Mouse (Mus musculus) frontal cortex, postnatal 10 days (tissue): Measurements from ENCODE around the gene Naxd.

Experiments used
- DNase-seq, 2 experiments: peaks; one replicate each; pipeline ENCODE4 v3.0.0; 2022; ENCODE audit warnings: low spot score in 2 of 2, mixed read lengths in 1 of 2

The Naxd gene

DNA sequence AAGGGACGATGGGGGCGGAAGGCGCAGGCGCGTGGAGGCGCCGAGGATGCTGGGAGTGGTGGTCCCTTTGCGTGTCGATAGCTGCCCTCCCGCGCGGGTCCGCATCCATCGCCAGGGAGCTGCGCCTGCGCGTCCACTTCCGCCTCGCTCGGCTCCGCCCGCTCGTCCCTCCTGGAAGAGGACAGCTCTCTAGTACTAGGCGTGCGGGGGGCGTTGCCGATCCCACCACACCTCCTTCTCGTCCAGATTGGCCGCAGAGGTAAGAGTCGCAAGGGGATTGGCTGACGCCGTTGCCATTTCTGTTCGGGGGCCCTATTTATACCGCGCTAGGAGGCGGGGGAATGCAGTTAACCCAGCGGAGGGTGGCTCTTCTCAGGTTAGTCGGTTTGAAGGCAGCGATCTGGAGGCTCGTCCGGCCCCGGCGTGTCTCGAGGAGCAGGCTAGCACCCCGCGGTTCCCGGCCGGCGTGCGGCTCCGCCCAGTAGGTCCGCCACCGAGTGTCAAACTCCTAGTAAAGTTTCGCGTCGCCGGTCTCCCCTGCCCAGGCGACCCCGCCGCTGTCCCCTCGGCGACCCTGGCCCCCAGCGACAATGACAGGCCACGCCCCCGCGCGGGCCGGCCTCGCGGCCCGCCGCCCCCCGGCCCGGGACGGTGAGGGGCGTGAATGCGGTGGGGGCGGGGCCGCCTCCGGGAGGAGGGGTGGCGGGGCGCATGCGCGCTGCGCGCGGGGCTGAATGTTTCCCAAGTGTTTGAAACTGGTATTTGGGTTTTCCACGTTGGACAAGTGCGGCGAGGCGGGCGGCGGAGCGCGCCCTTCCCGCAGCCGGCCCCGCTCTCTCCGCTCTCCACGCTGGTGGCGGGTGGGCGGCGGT, 58.6 kb downstream of the Naxd start:
- peak; percentile 100 for DNase-seq

- peak; percentile 37 to 51 for DNase-seq
Measured at GRCm38 (mm10) chr8:11556691-11557423, 59.6 kb downstream of the Naxd start.

- peak in 1 of 2 experiments; percentile 47 for DNase-seq
Measured at GRCm38 (mm10) chr8:11557424-11557767, 60.1 kb downstream of the Naxd start.

DNA sequence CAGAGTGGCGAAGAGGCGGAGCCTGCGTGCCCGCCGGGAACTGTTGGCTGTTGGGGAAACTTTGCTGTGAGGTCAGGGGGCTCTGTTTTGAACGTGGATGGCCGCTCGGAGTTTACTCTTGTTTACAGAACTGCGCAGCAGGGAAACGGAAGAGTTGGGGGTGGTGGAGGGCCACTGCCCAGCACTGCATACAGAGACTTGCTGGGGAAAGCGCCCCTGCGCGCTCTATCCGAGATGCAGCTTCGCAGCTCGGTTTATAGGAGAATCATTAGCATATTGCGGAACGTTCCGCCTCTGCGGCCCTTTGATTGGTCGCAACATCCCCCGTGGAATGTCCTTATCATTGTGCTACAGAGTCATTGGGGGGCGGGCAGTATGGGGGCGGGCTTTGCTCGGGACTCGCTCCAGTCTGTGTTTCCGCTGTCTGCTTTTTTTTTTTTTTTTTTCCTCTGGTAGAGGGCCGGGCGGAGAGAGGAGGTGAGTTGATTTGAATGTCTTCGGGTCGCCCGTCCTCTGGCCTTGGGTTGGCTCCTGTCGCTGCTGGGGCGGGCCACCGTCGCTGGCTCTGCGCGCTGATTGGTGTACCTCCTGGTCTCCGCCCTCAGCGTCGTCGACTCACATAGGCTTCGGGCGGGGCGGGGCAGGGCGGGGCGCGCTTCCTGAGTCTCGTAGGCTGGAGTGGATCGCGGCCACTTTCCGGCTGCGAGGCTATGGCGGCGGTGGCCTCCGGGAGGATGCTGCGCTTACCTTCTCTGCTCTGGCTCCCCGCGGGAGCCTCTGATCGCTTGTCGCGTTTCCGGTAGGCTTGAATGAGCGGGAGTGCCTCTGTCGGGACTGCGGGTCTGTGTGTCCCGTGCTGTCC, 60.7 kb downstream of the Naxd start:
- peak; percentile 95 to 96 for DNase-seq

DNA sequence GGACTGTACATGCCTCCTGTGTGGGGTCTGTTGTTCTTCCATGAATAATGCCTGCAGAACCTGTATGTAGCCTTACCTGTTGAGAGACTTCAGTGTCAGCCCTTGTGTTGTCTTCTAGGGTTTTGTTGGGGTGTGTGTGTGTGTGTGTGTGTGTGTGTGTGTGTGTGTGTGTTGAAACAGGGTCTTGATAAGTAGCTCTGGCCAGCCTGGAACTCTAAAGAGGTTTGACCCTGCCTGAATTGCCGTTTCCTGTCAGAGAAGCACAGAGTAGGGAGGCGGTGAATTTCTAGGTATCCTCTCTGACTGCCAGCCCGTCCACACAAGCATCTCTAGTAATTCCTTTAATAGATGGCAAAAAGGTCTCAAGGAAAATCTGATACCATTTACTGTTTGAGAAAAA, 62.2 kb downstream of the Naxd start:
- no peak for DNase-seq

GRCm38 (mm10) chr8:11560220-11560619, 62.9 kb downstream of the Naxd start:
- DNase-seq: no peak

DNA sequence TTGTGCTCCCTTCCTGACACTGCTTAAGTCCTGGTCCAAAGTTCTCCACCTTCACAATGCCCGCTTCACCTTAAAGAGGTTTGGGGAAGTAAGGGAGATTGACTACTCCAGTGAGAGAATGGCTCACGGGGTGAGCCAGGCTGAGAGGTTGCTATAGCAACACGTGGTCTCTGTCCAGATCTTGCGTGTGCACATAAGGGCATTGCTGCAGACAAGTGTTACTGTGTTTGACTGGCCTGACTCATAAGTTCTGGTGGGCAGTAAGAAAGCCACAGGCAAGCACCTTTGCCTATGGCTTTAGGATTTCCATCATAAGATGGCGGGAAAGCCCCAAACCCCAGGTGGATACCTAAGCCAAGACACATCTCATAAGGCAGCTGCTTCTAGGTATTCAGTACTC, 66.9 kb downstream of the Naxd start:
- DNase-seq: no peak
